Mouse (Mus musculus) heart, embryonic 16.5 days (tissue): ENCODE data around the gene Nktr. TPM values are rescaled to one million over a fixed set of nuclear protein-coding genes. Genes with fewer than 3 reads are reported as not detected.
A peak's percentile ranks its signal among the peaks of the same experiment; 100 is the strongest.

Source experiments
- ATAC-seq: fragments of 200-750 bp; cut with Nextera tagmentation; replicated peaks from 2 replicates; pipeline ENCODE4 v1.8.0; 2017; ENCODE audit warnings: moderate number of reproducible peaks; ENCODE audit not compliant: insufficient read depth, low FRiP score; ENCODE audit errors: extremely low read depth
- H3K27ac ChIP-seq: fragments of 300-500 bp; sonication (generic); 2 replicates; pipeline ENCODE4 v1.5.1; 2014; ENCODE audit warnings: mild to moderate bottlenecking, low read length, control low read depth, moderate library complexity
- H3K27me3 ChIP-seq: fragments of 300-500 bp; sonication (generic); 2 replicates; pipeline ENCODE4 v1.6.1; 2014; ENCODE audit warnings: low read length, mixed read lengths; ENCODE audit not compliant: control insufficient read depth, insufficient read depth
- H3K36me3 ChIP-seq: fragments of 300-500 bp; sonication (generic); 2 replicates; pipeline ENCODE4 v1.6.1; 2014; ENCODE audit not compliant: control insufficient read depth, insufficient read depth
- H3K4me1 ChIP-seq: fragments of 300-500 bp; sonication (generic); 2 replicates; pipeline ENCODE4 v1.6.1; 2014; ENCODE audit warnings: low read length, mixed read lengths; ENCODE audit not compliant: control insufficient read depth, insufficient read depth
- H3K4me2 ChIP-seq: fragments of 300-500 bp; sonication (generic); 2 replicates; pipeline ENCODE4 v1.6.1; 2014; ENCODE audit warnings: low read depth, mild to moderate bottlenecking, control low read depth, low read length
- H3K4me3 ChIP-seq: fragments of 300-500 bp; sonication (generic); 2 replicates; pipeline ENCODE4 v1.5.1; 2014; ENCODE audit warnings: mild to moderate bottlenecking, control low read depth, low read length
- H3K9ac ChIP-seq: fragments of 300-500 bp; sonication (generic); 2 replicates; pipeline ENCODE4 v1.6.1; 2014; ENCODE audit warnings: low read length, control low read depth
- H3K9me3 ChIP-seq: fragments of 300-500 bp; sonication (generic); replicated peaks from 2 replicates; pipeline ENCODE4 v1.6.1; 2016; ENCODE audit warnings: low read length; ENCODE audit not compliant: control insufficient read depth
- WGBS: fragments of 180-500 bp; shearing (Covaris S2); extraction: QIAGEN DNeasy Blood & Tissue Kit; methylation state at CpG from one replicate; pipeline ENCODE4 v1.1.7; 2014; 5-methylcytosine and 5-hydroxymethylcytosine counted together
- polyA plus RNA-seq: library from polyadenylated mRNA; unstranded; fragments of >200 nt; fragmentation: Nextera tagmentation; extraction: Ambion mirVana; gene quantifications from 2 replicates; pipeline ENCODE4 v1.2.1, GENCODE M21; 2015

The Nktr gene
- polyA plus RNA-seq, result 42.5 and 45.3 TPM in 2 replicates

- H3K4me2 ChIP-seq, result peak within 1 kb of the TSS; percentile 83
- no peaks in the 10 kb centered on the region for H3K27me3 ChIP-seq
- H3K36me3 ChIP-seq, result peaks cover 5% of the 10 kb centered on the region; the same call in 1 of the 2 replicates
- ATAC-seq, result peak; percentile 99
- H3K4me3 ChIP-seq, result peak within 1 kb of the TSS; percentile 93
- peak within 1 kb of the TSS; percentile 98 for H3K9ac ChIP-seq
- WGBS, result under 1% methylated on average over 60 of the region's 61 CpGs
- H3K27ac ChIP-seq, result peak within 1 kb of the TSS; percentile 96
- H3K4me1 ChIP-seq, result peaks cover 14% of the 10 kb centered on the region
- H3K9me3 ChIP-seq, result peaks cover 4% of the 10 kb centered on the region; the same call in 1 of the 2 replicates
Observed at GRCm38 (mm10) chr9:121718792-121719318, at the start of gene Nktr. TSS of gene Nktr (plus strand) at chr9:121719169.

- Histone ChIP-seq H3K9me3 (no peaks in the 10 kb centered on the region), H3K4me1 (peaks cover 16% of the 10 kb centered on the region), H3K9ac (peak overlapping the region; percentile 57), H3K4me3 (peak overlapping the region; percentile 41), H3K4me2 (peak overlapping the region; percentile 68), H3K27me3 (peaks cover 29% of the 10 kb centered on the region), H3K27ac (no peak overlapping the region), H3K36me3 (no peaks in the 10 kb centered on the region)
- under 1% methylated on average over 28 of the region's 28 CpGs for WGBS
- ATAC-seq, result peak; percentile 46; the same call in 1 of the 2 replicates
Observed at GRCm38 (mm10) chr9:121669348-121669791, 49.6 kb upstream of the Nktr start.

GRCm38 (mm10) chr9:121671300-121671699 lies 47.7 kb upstream of the Nktr start:
- H3K9ac ChIP-seq, result no peak overlapping the region
- H3K4me3 ChIP-seq, result no peak overlapping the region
- no peaks in the 10 kb centered on the region for H3K36me3 ChIP-seq
- no peak overlapping the region for H3K27ac ChIP-seq
- H3K27me3 ChIP-seq, result peaks cover 25% of the 10 kb centered on the region
- ATAC-seq, result no peak
- H3K4me1 ChIP-seq, result peaks cover 16% of the 10 kb centered on the region
- no peak overlapping the region for H3K4me2 ChIP-seq
- H3K9me3 ChIP-seq, result no peaks in the 10 kb centered on the region
- WGBS, result 33% methylated on average over 7 of the region's 7 CpGs

GRCm38 (mm10) chr9:121672311-121672710 lies 46.7 kb upstream of the Nktr start:
- Histone ChIP-seq H3K4me2 (no peak overlapping the region), H3K9ac (no peak overlapping the region), H3K36me3 (no peaks in the 10 kb centered on the region), H3K4me1 (peaks cover 16% of the 10 kb centered on the region), H3K27ac (0 out of 2 replicates have a peak overlapping the region, but pooled peaks have one; percentile 18), H3K9me3 (no peaks in the 10 kb centered on the region), H3K4me3 (no peak overlapping the region), H3K27me3 (peaks cover 18% of the 10 kb centered on the region)
- 18% methylated on average over 5 of the region's 5 CpGs for WGBS
- ATAC-seq, result peak; percentile 69

GRCm38 (mm10) chr9:121673716-121674115 lies 45.3 kb upstream of the Nktr start:
- H3K4me3 ChIP-seq, result no peak overlapping the region
- H3K9ac ChIP-seq, result no peak overlapping the region
- ATAC-seq, result no peak
- peaks cover 16% of the 10 kb centered on the region for H3K4me1 ChIP-seq
- no peak overlapping the region for H3K27ac ChIP-seq
- 88% methylated on average over 5 of the region's 5 CpGs for WGBS
- H3K27me3 ChIP-seq, result peaks cover 7% of the 10 kb centered on the region
- no peaks in the 10 kb centered on the region for H3K36me3 ChIP-seq
- no peaks in the 10 kb centered on the region for H3K9me3 ChIP-seq
- no peak overlapping the region for H3K4me2 ChIP-seq

- H3K9ac ChIP-seq, result no peak overlapping the region
- H3K9me3 ChIP-seq, result no peaks in the 10 kb centered on the region
- ATAC-seq, result no peak
- H3K36me3 ChIP-seq, result no peaks in the 10 kb centered on the region
- no peak overlapping the region for H3K4me3 ChIP-seq
- no peak overlapping the region for H3K4me2 ChIP-seq
- peaks cover 13% of the 10 kb centered on the region for H3K4me1 ChIP-seq
- 77% methylated on average over 9 of the region's 9 CpGs for WGBS
- 0 out of 2 replicates have a peak, but pooled peaks cover 3% of the 10 kb centered on the region for H3K27me3 ChIP-seq
- no peak overlapping the region for H3K27ac ChIP-seq
Observed at GRCm38 (mm10) chr9:121675011-121675410, 44.0 kb upstream of the Nktr start.

GRCm38 (mm10) chr9:121675556-121675955 lies 43.4 kb upstream of the Nktr start:
- ATAC-seq, result no peak
- 81% methylated on average over 2 of the region's 2 CpGs for WGBS
- no peak overlapping the region for H3K4me2 ChIP-seq
- H3K9me3 ChIP-seq, result no peaks in the 10 kb centered on the region
- no peak overlapping the region for H3K27ac ChIP-seq
- no peak overlapping the region for H3K9ac ChIP-seq
- peaks cover 13% of the 10 kb centered on the region for H3K4me1 ChIP-seq
- no peaks in the 10 kb centered on the region for H3K36me3 ChIP-seq
- no peak overlapping the region for H3K4me3 ChIP-seq
- 0 out of 2 replicates have a peak, but pooled peaks cover 3% of the 10 kb centered on the region for H3K27me3 ChIP-seq

- Histone ChIP-seq H3K9me3 (no peaks in the 10 kb centered on the region), H3K4me2 (no peak overlapping the region), H3K27ac (no peak overlapping the region), H3K27me3 (no peaks in the 10 kb centered on the region), H3K36me3 (no peaks in the 10 kb centered on the region), H3K4me3 (no peak overlapping the region), H3K4me1 (peaks cover 6% of the 10 kb centered on the region), H3K9ac (no peak overlapping the region)
- no peak for ATAC-seq
- WGBS, result 58% methylated on average over 4 of the region's 4 CpGs
Observed at GRCm38 (mm10) chr9:121677069-121677468, 41.9 kb upstream of the Nktr start.

GRCm38 (mm10) chr9:121677476-121677875 lies 41.5 kb upstream of the Nktr start:
- no peak overlapping the region for H3K4me2 ChIP-seq
- ATAC-seq, result no peak
- no peak overlapping the region for H3K4me3 ChIP-seq
- H3K4me1 ChIP-seq, result peaks cover 2% of the 10 kb centered on the region
- H3K9me3 ChIP-seq, result no peaks in the 10 kb centered on the region
- WGBS, result 53% methylated on average over 8 of the region's 8 CpGs
- no peaks in the 10 kb centered on the region for H3K27me3 ChIP-seq
- no peak overlapping the region for H3K27ac ChIP-seq
- H3K36me3 ChIP-seq, result no peaks in the 10 kb centered on the region
- H3K9ac ChIP-seq, result no peak overlapping the region
